ENCODE assay signal across 16 mouse cellular contexts in genomic region chr13:89375526-89376474, GRCm38 (mm10).
"Had no signal": no experiment of that assay in that cellular context is flagged by ENCODE, and none has a peak within 500 bp of the region (broad histone marks: within the 10 kb centered on the region; RNA-seq: fewer than 3 reads in every experiment).

No protein-coding gene starts in this region.

- H3K36me3 ChIP-seq: limb, embryonic 13.5 days; liver, embryonic 15.5 days; midbrain, embryonic 13.5 days; neural tube, embryonic 12.5 days had no signal

- H3K9ac ChIP-seq: limb, embryonic 13.5 days; liver, embryonic 15.5 days; lung, embryonic 14.5 days; midbrain, embryonic 13.5 days; neural tube, embryonic 12.5 days had no signal

- H3K4me3 ChIP-seq: limb, embryonic 13.5 days; liver, embryonic 15.5 days; midbrain, embryonic 13.5 days; myocyte; neural tube, embryonic 12.5 days had no signal

- H3K9me3 ChIP-seq: limb, embryonic 13.5 days; liver, embryonic 15.5 days; midbrain, embryonic 13.5 days; neural tube, embryonic 12.5 days had no signal

- H3K27ac ChIP-seq: limb, embryonic 13.5 days; liver, embryonic 15.5 days; midbrain, embryonic 13.5 days; neural tube, embryonic 12.5 days had no signal

- ATAC-seq: midbrain, embryonic 13.5 days had no signal

- DNase-seq: kidney, adult 18-20 months; kidney, postnatal 10 days; kidney, postnatal 4 days; left cerebral cortex, postnatal 4 days; lung, embryonic 14.5 days; lung, postnatal 10 days; lung, postnatal 4 days; right cerebral cortex, adult 18-20 months; right cerebral cortex, postnatal 25 days; thymus, postnatal 36 days had no signal

- H3K27me3 ChIP-seq: limb, embryonic 13.5 days; liver, embryonic 15.5 days; midbrain, embryonic 13.5 days; neural tube, embryonic 12.5 days had no signal

- H3K4me2 ChIP-seq: limb, embryonic 13.5 days; liver, embryonic 11.5 days; liver, embryonic 15.5 days; lung, embryonic 14.5 days; midbrain, embryonic 13.5 days; neural tube, embryonic 12.5 days had no signal

- H3K4me1 ChIP-seq: limb, embryonic 13.5 days; liver, embryonic 15.5 days; neural tube, embryonic 12.5 days had no signal
